Mouse (Mus musculus): ENCODE measurements around the gene Fbxo44.

The Fbxo44 gene

DNA sequence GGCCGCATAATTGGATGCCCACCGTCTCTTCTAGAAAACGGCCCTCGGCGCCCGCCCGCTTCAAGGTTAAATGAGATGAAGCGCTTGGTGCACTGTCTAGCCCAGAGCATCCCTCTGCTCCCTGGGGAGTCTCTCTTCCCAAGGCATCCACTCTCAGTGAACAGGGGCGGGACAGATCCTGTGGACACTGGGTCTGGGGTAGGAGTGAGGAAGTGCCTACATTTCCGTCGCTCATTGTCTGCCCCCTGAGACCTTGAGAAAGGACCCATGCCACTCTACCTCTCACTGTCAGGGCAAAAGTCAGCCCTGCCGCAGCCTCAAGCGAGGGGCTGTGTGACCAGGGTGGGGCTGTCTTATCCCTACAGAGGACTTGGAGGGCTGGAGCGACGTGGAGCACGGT is 4.2 kb upstream of the Fbxo44 start:
- no peak for DNase-seq

DNA sequence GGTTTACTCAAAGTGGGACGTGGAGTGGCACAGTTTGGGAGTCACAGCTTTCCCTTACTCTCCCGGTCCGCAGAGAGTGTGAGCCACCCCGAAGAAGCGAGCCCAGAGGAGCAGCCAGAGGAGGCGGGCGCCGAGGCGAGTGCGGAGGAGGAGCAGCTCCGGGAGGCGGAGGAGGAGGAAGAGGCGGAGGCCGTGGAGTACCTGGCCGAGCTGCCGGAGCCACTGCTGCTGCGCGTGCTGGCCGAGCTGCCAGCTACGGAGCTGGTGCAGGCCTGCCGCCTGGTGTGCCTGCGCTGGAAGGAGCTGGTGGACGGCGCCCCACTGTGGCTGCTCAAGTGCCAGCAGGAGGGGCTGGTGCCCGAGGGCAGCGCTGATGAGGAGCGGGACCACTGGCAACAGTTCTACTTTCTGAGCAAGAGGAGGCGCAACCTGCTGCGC is 3.7 kb upstream of the Fbxo44 start:
- DNase-seq = peak; percentile 48 to 64

DNA sequence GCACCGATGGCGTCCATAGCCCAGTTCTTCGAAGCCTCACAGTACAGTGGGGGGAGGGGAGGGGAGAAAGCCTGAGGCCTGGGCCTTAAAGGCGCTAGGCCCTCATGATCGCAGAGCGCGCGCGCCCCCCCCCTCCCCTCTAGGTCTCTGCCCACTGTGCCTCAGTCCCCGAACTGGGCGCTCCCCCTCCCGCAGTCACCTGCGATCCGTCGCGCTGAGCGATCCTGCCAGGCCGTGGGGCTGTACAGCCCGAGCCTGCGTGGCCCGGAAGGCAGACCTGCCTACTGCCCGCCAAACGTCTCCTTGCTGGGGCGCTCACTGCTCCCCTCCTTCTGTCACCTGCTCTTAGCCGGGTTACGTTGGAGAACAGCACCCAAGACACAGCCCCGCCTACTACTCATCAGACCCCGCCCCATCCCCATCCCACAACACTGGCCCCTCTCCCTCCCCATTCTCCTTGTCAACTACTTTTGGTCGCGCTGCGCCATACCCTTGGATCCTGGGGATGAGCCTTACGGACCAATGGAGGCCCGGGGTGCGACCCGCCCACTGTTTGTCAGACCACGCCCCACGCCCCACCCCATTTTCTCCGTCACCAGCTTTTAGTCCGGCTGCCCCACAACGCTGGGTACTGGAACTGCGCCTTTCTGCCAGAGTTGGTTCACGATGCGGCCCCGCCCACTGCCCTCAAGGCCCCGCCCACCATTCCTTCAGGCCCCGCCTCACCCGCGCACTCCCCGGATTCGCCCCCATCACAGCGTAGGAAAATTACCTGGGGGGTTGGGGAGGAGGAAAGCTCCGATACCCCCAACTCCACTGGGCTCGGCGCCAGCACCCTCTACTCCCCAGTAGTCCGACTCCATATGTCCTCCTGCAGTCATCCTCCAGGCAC is 492 bp downstream of the Fbxo44 start:
- peak; percentile 98 for DNase-seq

DNA sequence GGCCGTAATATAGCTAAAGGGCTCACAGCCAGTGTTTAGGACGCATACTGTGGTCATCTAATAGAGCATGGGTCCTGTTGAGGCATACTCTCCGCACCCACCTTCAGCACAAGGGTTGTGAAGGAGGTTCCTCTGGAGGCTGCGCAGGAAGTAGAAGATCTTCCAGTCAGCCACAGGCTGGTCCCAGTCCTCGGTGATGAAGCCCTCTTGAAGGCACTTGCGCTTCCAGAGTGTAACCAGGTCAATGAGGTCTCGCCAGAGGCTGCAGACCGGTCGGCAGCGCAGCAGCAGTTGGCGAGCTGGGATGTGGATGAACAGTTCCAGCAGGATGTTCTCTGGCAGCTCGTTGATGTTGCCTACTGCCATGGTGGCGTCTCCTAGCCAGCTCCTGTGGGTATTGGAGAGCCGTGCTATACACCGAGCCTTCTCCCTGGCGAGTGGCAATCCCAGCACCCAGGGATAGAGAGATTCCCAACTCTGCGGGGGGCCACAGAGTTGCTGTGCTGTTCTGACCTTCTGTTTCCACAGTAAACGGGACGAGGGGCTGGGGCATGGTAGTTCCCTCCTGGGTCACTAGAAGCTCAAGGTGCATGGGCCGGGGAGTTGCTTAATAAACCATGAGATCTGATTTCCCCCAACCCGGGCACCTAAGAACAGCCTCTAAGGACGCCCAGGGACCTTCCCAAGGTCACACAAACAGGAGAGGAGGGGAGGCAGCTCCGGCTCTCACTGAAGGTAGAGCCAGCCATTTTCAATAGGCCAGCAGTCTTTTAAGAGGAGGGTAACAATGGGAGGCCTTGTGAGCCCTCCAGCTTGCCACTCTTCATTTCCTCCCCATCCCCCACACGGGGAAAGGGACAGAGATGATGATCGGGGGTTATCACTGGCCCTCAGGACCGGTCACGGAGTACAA is 1.6 kb downstream of the Fbxo44 start:
- DNase-seq = peak in 1 of 2 experiments; percentile 51

DNA sequence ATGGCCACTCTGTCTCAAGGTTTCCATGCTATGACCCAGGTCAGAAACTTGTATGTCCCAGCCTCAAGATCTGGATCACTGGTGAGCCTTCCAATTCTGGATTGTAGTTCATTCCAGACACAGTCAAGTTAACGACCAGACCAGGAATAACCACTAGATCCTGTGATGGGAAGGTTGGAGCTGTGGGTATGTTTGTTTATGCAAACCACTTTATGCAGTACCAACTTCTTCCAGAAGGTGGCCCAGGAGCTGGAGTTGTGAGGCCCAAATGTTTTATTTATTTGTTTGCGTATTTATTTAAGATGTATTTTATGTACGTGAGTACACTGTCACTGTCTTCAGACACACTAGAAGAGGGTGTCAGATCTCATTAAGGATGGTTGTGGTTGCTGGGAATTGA is 5.3 kb downstream of the Fbxo44 start:
- DNase-seq = peak in 1 of 2 experiments; percentile 65

DNA sequence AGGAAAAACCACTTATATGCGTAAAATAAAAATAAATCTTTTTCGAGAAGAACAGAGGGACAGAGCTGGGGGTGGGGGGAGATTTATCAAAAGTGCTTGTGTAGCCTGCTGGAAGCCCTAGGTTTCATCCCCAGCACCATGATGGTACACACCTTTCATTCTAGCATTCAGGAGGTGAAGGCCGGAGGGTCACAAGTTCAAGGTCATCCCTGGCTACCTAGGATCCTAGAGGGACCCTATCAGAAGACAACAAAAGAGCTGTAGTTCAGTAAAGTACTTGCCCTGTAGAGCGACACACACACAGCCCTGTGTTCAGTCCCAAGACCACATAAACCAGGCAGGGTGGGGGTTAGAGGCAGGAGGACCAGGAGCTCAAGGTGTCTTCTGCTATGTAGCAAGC is 6.3 kb downstream of the Fbxo44 start:
- DNase-seq = no peak

DNA sequence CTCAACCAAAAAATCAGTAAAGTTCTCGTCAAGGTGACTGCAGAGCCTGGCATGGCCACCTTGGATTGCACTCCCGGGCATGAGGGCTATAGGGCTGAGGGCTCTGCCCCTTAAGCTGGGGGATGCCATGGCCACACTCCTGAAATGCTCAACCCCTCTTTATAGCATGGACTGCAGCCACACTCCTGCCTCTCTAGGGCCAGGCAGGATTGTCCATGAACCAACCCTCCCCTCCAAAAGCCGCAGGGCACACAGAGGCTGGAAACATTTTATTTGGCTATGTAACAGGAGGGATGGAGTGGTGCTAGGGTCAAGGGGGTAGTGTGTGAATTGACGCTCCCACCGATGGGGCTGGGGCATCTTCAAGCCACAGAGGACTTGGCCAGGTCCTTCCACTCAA is 7.7 kb downstream of the Fbxo44 start:
- no peak for DNase-seq

DNA sequence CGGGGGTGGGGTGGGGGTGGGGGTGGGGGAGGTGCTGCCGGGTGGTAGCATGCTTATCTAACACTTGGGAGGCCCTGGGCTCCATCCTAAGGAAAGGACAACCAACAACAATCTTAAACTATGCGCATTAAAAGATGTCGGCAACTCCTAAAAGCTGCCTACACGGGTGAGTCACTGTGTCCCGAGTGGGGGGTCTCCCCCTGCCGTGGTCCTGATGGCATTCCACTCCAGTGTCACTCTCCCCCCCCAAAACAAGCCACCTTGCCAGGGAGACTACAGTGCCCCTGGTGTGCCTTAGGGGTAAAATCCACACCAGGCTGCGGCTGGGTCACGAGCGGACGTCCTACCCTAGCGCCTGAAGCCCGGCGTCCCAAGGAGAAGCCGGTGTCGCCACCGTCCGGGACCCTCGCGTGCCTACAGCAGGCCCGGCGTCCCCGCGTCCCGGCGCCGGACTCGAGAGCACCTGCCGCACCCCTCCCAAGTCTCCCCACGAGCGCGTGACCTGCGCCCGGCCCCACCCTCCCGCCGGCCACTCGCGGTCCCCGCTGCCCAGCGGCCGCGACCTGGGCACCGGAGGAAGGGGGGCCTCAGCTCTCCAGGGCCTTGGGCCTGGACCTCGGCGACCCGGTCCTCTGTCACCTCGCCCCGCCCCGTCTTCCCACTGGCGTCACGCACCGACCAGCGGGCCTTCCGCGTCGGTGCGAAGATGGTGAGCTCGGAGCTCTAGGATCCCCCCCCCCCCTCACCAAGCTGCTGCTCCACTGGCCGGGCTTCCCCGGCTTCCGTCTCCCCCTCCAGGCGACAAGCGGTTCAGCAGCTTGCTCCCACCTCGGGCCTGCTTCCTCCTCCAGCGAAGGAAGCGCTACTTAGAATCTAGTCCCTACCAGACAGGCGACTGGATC is 8.8 kb downstream of the Fbxo44 start, which contains the start of gene Fbxo6:
TSS of gene Fbxo6 (minus strand) at position 874 of the 902 bp plus-strand sequence.
- DNase-seq = peak; percentile 81 to 85

DNA sequence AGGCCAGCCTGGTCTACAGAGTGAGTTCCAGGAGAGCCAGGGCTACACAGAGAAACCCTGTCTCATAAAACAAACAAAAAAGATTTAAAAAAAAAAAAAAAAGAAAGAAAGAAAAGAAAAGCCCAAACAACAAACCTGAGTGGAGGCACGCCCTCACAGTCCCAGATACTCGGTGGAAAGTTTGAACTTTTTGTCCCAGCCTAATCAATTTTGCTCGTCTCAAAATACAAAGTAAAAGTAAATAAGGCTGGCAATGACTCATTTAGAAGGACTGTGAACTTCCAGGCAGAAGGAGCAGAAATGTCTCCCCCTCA is 9.4 kb downstream of the Fbxo44 start:
- no peak for DNase-seq

DNA sequence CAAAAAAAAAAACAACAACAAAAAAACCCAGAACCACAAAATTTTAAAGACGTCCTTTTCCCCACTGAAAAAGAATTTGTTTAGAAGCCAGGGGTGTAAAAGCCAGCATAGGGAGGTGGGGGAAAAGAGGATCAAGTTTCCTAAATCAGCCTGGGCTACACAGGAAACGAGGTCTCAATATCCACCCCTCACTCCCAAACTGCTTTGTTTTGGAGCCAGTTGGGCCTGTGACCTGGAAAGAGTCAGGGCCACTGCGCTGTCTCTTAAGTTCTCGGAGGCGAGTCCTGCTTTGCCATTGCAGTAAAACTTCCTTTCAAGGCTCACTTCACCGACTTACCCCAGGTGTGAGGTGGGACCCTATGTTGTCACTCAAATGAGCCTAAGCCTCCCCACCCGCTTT is 10.0 kb downstream of the Fbxo44 start:
- DNase-seq = no peak

DNA sequence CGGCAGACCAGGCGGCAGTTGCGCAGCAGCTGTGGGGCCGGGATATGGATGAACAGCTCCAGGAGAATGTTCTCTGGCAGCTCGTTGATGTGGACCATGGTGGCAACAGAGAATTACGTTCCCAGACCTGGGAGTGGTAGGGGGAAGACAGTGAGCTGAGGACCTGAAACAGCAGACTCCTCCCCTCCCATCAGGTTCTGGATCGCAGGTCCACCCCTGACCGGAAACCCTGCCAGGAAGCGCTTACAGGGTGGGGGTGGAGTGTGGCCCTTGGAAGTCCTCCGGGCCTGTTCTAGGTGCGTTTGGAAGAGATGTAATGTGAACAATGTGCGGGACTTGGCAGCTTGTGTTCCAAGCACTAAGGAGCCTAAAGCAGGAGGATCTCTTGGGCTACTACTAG is 10.7 kb downstream of the Fbxo44 start:
- DNase-seq = no peak

DNA sequence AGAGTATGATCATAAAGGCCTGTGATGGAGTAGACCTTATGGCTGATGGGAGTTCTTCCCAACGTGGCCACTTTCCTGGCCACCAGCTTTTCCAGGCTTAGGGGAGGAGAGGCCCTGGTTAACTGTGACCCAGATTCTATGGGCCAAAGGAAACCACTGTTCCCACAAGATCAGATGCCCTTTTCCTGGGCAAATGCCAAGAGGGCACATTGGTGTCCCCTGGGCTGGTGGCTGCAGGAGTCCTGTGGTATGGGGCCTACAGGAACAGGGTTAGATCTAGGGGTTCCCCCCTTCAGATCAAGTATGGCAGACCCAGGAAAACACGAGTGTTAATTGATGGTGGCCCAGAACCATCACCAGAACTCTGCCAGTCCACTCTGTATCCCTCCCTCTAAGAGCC is 12.6 kb downstream of the Fbxo44 start:
- no peak for DNase-seq

DNA sequence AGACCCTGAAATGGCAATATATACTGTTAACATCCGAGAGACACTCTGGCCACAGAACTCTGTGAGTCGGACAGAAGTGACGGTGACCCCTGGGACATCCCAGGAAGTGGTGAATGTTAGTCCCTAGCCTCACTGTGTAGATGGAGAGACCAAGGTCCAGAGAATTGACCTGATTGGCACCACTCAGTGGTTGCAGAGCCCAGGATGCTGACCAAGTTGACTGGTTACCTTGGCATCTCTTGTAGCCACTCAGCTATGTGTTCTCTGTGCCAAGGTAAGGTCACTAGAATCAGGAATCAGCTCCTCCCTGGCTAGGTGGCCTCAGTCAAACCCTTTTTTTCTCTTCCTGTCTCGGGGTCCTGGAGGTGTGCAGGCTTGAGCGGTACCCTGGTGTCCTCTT is 16.6 kb downstream of the Fbxo44 start:
- no peak for DNase-seq

DNA sequence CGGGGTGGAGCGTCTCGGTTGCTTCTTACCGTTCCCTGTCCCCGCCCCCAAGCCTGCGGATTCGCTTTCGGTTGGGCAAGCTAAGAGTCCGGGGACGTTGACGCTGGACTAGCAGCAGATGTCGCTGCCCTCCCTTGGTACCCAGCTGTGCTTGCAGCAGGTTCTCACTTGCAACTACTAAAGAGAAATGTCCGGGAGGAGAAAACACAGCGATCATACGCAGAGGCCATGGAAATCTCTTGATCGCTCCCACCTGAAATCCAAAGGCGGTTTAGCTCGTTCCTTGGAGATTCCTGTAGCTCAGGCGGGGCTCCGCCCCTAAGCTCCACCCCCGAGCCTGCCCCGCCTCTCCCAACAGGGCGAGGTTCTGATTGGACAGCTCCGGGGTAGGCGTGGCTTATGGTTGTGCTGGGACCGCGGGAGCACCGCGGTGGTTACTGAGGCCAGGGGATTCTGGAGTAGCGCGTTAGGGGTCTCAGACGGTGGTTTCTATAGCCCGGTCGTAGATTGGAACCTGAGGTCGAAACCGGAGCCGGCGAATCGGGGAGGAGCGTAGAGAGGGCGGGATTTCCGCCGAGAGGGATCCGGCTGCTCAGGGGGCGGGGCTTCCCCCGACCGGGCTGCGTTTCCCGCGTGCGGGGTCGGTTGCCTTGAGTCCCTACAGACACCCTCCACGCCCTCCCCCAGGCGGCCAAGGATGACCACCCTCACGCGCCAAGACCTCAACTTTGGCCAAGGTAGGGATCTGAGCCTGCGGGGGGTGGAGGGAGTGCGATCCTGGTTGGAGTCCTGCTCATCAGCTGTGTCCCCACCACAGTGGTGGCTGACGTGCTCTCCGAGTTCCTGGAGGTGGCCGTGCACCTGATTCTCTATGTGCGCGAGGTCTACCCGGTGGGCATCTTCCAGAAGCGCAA is 19.9 kb downstream of the Fbxo44 start:
- peak; percentile 89 to 95 for DNase-seq

DNA sequence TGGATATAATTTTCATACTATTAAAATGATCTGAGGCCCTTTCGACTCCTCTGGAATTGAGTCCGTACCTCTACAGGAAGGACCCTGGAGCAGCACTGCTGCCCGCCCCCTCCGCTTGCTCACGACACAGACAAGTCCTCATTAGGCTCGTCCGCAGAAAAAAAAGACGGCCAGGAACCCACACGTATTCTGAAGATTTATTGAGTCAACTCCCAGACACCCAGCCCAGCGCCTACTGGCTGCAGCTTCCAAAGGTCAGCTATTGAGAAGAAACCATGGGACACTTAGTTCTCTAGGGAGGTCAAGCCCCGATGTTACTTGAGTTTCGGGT is 20.6 kb downstream of the Fbxo44 start:
- no peak for DNase-seq

DNA sequence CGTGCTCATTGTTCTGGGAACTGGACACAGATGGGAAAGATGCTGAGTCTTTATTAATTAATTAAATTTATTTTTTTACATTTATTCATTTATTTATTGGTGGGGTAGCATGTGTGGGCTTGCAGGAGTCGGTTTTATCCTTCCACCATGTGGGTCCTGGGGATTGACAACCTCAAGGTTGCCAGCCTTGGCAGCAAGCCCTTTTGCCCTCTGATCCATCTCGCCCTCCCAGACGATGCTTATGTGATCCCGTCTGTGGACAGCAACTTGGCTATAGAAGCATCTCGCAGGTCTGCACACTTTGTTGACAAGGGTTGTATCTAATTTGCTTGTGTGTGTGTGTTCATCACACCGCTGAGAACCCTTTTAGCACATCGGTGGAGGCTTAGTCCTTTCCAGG is 22.8 kb downstream of the Fbxo44 start:
- no peak for DNase-seq

DNA sequence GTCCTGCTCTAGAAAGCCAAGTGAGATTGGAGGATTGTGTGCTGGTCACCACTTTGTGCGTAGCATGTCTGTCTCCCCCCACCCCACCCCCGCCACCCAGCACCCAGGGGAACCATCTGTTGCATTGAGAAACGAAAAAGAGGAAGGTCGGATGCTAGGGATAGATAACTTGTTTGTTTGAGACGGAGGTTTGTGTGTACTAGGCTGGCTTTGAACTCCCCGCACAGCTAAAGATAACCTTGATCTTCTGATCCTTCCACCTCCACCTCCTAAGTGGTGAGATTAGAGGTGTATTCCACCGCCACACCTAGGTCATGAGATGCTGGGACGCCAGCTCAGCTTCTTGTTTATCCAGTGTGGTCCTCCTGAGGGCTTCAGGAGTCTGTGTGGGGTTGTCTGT is 25.3 kb downstream of the Fbxo44 start:
- DNase-seq = no peak

DNA sequence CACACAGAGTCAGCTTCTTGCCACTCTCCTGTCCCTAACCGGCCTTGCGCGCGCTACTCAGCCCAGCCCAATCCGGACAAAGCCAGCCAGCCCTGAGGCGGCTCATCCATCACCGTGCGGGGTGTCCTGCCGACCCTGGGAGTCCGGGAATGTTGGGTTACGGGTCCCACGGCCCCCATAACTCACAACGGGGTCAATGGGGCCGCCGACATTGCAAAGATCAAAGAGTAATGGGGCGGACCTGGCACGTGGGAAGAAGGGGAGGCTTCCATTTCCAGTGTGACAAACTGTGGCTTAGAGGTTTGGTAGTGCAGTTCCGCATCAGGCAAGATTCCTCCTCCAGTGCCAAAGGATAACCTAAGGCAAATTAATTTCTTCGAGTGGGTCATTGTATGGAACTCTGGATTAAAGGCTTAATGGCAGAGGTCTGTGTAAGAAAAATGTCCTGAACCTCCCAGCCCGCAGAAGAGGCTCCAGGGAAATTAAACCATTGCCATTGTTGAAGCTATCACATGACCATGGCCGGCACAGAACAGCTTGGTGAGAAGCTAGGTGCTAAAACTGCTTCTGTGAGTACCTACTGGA is 28.7 kb downstream of the Fbxo44 start:
- no peak for DNase-seq

DNA sequence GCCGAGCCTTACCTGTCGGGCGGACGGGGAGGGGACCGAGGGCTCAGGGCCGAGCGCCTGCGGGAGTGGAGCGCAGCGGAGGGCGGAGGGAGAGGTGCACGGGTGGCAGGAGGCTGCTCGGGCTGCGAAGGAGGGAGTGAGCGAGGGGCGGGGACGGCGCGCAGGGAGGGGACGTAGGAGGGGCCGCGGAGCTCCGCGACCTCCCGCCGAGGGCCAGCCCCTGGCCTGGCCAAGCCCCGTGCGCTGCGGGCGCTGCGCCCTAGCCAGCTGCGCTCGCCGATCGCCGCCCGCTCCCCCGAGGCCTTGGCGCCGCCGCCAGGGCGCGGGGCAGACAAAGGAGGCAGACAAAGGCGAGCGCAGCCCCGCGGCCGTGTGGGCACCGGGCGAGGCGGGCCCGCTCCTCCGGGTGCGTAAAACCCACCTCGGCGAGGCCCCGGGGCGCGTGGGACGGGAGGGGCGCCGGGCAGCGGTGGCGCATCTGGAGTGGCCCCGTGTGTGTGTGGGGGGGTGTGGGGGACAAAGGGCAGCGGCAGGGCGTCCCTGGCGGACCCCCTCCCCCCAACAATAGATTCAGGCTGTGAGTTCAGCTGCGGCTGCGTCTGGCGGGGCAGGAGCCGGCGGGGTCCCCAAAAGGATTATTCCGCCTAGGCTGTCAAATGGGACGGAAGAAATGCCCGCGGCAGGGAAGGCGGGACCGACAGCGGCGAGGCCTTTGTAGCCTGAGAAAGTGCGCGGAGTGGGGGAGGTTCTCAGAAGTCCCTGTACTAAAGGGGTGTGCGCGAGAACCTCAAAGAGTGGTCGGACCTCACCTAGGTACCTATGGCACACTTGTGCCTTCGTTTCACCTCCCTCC is 29.5 kb downstream of the Fbxo44 start, which contains the start of gene Draxin:
TSS of gene Draxin (minus strand) at position 138 of the 853 bp plus-strand sequence.
- no peak for DNase-seq

DNA sequence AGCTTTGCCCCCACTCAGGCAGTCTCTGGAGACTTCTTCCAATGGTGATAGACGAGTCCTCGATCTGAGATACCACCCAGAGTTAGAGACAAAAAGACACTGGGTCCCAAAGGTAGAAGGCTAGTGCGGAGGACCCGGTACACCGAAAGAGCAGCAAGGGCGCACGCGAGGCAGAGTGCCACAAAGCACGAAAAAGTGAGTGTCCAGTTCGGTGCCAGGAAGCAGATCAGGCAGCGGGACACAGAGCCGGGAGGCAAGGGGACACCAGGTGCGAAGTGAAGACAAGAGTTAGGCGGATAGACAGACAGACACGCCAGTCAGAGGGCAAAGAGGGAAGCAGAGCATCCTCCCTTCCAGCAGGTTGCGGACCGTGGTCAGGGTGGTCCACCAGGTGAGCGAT is 30.1 kb downstream of the Fbxo44 start, which contains the start of gene Mad2l2:
TSS of gene Mad2l2 (plus strand) at position 252 of the 400 bp plus-strand sequence.
- DNase-seq = no peak

Measured in cerebellum, postnatal 36 days (tissue).